Comparison of ENCODE assay signal across 9 mouse cellular contexts in the genomic region with DNA sequence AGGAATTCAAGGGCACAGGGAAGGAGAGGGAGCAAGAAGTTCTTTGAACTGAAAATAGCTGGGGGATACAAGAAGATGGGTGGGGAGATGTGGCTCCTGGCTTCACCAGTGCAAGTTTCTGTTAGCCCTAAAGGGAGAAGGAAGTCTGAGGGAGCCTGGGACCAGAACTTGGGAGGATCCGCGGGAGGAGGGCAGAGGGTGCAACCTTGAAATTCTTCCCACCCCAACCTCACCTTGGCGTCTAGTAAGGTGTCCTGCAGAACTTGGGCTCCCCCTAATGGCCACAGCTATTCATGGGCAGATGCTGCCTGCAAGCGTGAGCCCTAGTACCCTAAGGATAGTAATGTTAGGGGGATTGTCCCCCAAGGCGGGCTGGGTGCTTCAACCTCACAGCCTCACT. TPM values are rescaled to one million over a fixed set of nuclear protein-coding genes. Genes with fewer than 3 reads are reported as not detected.
A peak's percentile ranks its signal among the peaks of the same experiment; 100 is the strongest.
DNase-seq lines count a peak whose midpoint lies in the region; ATAC-seq and TF ChIP-seq lines count a peak whose summit lies in the region.
"Had no signal": no experiment of that assay in that cellular context is flagged by ENCODE, and none has a peak within 500 bp of the region (broad histone marks: within the 10 kb centered on the region; RNA-seq: fewer than 3 reads in every experiment).

No protein-coding gene starts in this region.

- peak overlapping the region; percentile 24; the same call in 1 of the 2 replicates for H3K27ac ChIP-seq in MEL (ENCODE audit: control insufficient read depth, low read depth, low read length)
- H3K27ac ChIP-seq in forebrain, embryonic 14.5 days (ENCODE audit: low read depth, low read length) = no peak overlapping the region
- peak overlapping the region; percentile 97 for H3K27ac ChIP-seq in lung, postnatal 0 days (ENCODE audit: low read length)
- H3K27ac ChIP-seq: macrophage had no signal

- peak in 1 of 2 experiments; percentile 51; a peak in 2 of 4 replicates for TF ChIP-seq POLR2A in MEL (IDR thresholded peaks at IDR 0.05; ENCODE audit: control insufficient read depth in 1 of 2, insufficient read depth in 1 of 2, low read depth in 1 of 2, low read length in 2 of 2, poor library complexity in 1 of 2)

- WGBS in forebrain, embryonic 14.5 days = 3% methylated on average over 5 of the region's 5 CpGs
- WGBS in lung, postnatal 0 days = 2% methylated on average over 5 of the region's 5 CpGs

- peaks cover 2 to 32% of the 10 kb centered on the region in 2 experiments; a peak in 3 of 4 replicates for H3K4me1 ChIP-seq in MEL (ENCODE audit: control insufficient read depth in 1 of 2, insufficient read depth in 2 of 2, low read length in 2 of 2)
- peaks cover 30% of the 10 kb centered on the region for H3K4me1 ChIP-seq in forebrain, embryonic 14.5 days (ENCODE audit: control insufficient read depth, insufficient read depth, low read length)
- H3K4me1 ChIP-seq in lung, postnatal 0 days (ENCODE audit: insufficient read depth, low read depth, low read length) = peaks cover 20% of the 10 kb centered on the region

- TF ChIP-seq CTCF in MEL (IDR thresholded peaks at IDR 0.05 in 2 of 3, conservative IDR thresholded peaks at IDR 0.05 in 1 of 3; ENCODE audit: control insufficient read depth in 1 of 3, insufficient read depth in 1 of 3, low read depth in 2 of 3, low read length in 3 of 3, poor library complexity in 1 of 3, severe bottlenecking in 1 of 3) = peak; percentile 92 to 95 (median 94)
- TF ChIP-seq CTCF in lung, postnatal 0 days (IDR thresholded peaks at IDR 0.05) = peak; percentile 97

- DNase-seq in MEL (ENCODE audit: low read depth, low spot score) = peak; percentile 94
- peak; percentile 83 for DNase-seq in cerebellum, adult 11 months
- DNase-seq in forebrain, embryonic 14.5 days (ENCODE audit: low spot score) = peak; percentile 82
- peak; percentile 57 for DNase-seq in heart, postnatal 25 days (ENCODE audit: low spot score)
- DNase-seq in layer of hippocampus, adult 18-20 months (ENCODE audit: low spot score in 2 of 2) = peak; percentile 72 to 89
- peak; percentile 95 for DNase-seq in lung, postnatal 0 days (ENCODE audit: low spot score)
- DNase-seq in retina, embryonic 14.5 days (ENCODE audit: low spot score) = peak; percentile 90
- peak; percentile 83 for DNase-seq in thymus, postnatal 36 days

- no peaks in the 10 kb centered on the region for H3K9me3 ChIP-seq in MEL (replicated peaks; ENCODE audit: insufficient read depth, low read length)
- no peaks in the 10 kb centered on the region for H3K9me3 ChIP-seq in forebrain, embryonic 14.5 days (replicated peaks; ENCODE audit: control insufficient read depth, low read length)
- no peaks in the 10 kb centered on the region for H3K9me3 ChIP-seq in lung, postnatal 0 days (ENCODE audit: low read length)

- TF ChIP-seq RAD21 in MEL (IDR thresholded peaks at IDR 0.05; ENCODE audit: low read depth, low read length) = peak; percentile 95

- H3K36me3 ChIP-seq in MEL (ENCODE audit: control insufficient read depth in 1 of 2, insufficient read depth in 2 of 2, low read length in 2 of 2) = peaks cover 0 to 2% of the 10 kb centered on the region in 2 experiments; a peak in 1 of 4 replicates
- no peaks in the 10 kb centered on the region for H3K36me3 ChIP-seq in forebrain, embryonic 14.5 days (ENCODE audit: control insufficient read depth, insufficient read depth, low read length)
- H3K36me3 ChIP-seq in lung, postnatal 0 days (ENCODE audit: insufficient read depth, low read length) = no peaks in the 10 kb centered on the region

- no peaks in the 10 kb centered on the region for H3K27me3 ChIP-seq in MEL (ENCODE audit: control insufficient read depth in 1 of 2, insufficient read depth in 2 of 2, low read length in 2 of 2)
- no peaks in the 10 kb centered on the region for H3K27me3 ChIP-seq in forebrain, embryonic 14.5 days (replicated peaks; ENCODE audit: control insufficient read depth, insufficient read depth, low read length)
- no peaks in the 10 kb centered on the region for H3K27me3 ChIP-seq in lung, postnatal 0 days (replicated peaks; ENCODE audit: insufficient read depth, low read length)

- ATAC-seq in forebrain, embryonic 14.5 days = no peak
- ATAC-seq in lung, postnatal 0 days = peak; percentile 23

- intact Hi-C loops in heart, postnatal 25 days (cut with DNase I) = loop anchor here (1.0 to 5.0 kb wide), 5 partner anchors 47 to 246 kb away; partner anchors contain the start of genes C1ra, C1rb, Emg1 and Lpcat3

- peaks cover 14% of the 10 kb centered on the region for H3K79me2 ChIP-seq in MEL (ENCODE audit: control insufficient read depth, insufficient read depth, low read length, poor library complexity)

- peak overlapping the region; percentile 65 for H3K4me2 ChIP-seq in forebrain, embryonic 14.5 days (ENCODE audit: low read length)
- peak overlapping the region; percentile 30 for H3K4me2 ChIP-seq in lung, postnatal 0 days (replicated peaks; ENCODE audit: low read depth, low read length)

- peak overlapping the region; percentile 31 to 40; a peak in 3 of 4 replicates for H3K4me3 ChIP-seq in MEL (ENCODE audit: control insufficient read depth in 1 of 2, insufficient read depth in 1 of 2, low read depth in 2 of 2, low read length in 2 of 2)
- H3K4me3 ChIP-seq in forebrain, embryonic 14.5 days (ENCODE audit: low read depth, low read length) = no peak overlapping the region
- no peak overlapping the region for H3K4me3 ChIP-seq in lung, postnatal 0 days (ENCODE audit: low read depth, low read length)

- no peak for TF ChIP-seq EP300 in MEL (IDR thresholded peaks at IDR 0.05; ENCODE audit: low read depth in 1 of 2, low read length in 2 of 2)
- TF ChIP-seq EP300 in lung, postnatal 0 days (IDR thresholded peaks at IDR 0.05) = no peak

- H3K9ac ChIP-seq in MEL (ENCODE audit: control insufficient read depth, low read depth, low read length, poor library complexity, severe bottlenecking) = peak overlapping the region; percentile 71
- H3K9ac ChIP-seq in forebrain, embryonic 14.5 days (ENCODE audit: low read length) = no peak overlapping the region
- no peak overlapping the region for H3K9ac ChIP-seq in lung, postnatal 0 days (replicated peaks; ENCODE audit: low read depth)

TF ChIP-seq in MEL, 35 proteins besides CTCF, POLR2A, EP300 and RAD21 (continues in another document):
- TF ChIP-seq ZMIZ1 (IDR thresholded peaks at IDR 0.05; ENCODE audit: low read depth, low read length) = no peak
- TF ChIP-seq SIN3A (IDR thresholded peaks at IDR 0.05; ENCODE audit: low read length) = peak; percentile 73; the same call in 1 of the 2 replicates
- peak; percentile 75 for TF ChIP-seq HCFC1 (IDR thresholded peaks at IDR 0.05; ENCODE audit: low read depth, low read length)
- TF ChIP-seq MYB (IDR thresholded peaks at IDR 0.05; ENCODE audit: low read depth, low read length) = no peak
- no peak for TF ChIP-seq MAX (IDR thresholded peaks at IDR 0.05; ENCODE audit: low read length)
- TF ChIP-seq ELF1 (IDR thresholded peaks at IDR 0.05; ENCODE audit: low read depth, low read length) = peak; percentile 16; the same call in 1 of the 2 replicates
- 0 out of 2 replicates have a peak, but pooled peaks have one; percentile 54 for TF ChIP-seq TBP (IDR thresholded peaks at IDR 0.05; ENCODE audit: low read depth, low read length)

RNA-seq across cellular contexts. Expression of gene Atn1, which starts 2.9 kb away (rescaled TPM):
- 1.6 and 1.7 TPM in 2 replicates for total RNA-seq in MEL (2012; rRNA removed)
- 10 to 100 TPM in 1 of 2 experiments, not detected in 1; 43.2 TPM for polyA plus RNA-seq in MEL (2012; ENCODE audit: insufficient read depth in 1 of 2, insufficient read length in 2 of 2, low read depth in 1 of 2, low replicate concordance in 2 of 2, missing spikeins in 1 of 2)
- 12.2 and 16.6 TPM in 2 replicates for polyA plus RNA-seq in forebrain, embryonic 14.5 days (2014; fragmentation: Nextera tagmentation; extraction: Ambion mirVana)
- total RNA-seq in heart, postnatal 25 days (2021) = 10 to 100 TPM; 37.0 to 39.7 TPM
- 100 to 1,000 TPM; 161 to 181 TPM for total RNA-seq in layer of hippocampus, adult 18-20 months (2021)
- 9.6 and 11.2 TPM in 2 replicates for polyA plus RNA-seq in lung, postnatal 0 days (2015; fragmentation: Nextera tagmentation; extraction: Ambion mirVana)

RNA-seq across cellular contexts. Expression of gene Gm45234, which starts 3.4 kb away (rescaled TPM):
- not detected in 2 replicates for total RNA-seq in MEL (2012; rRNA removed)
- polyA plus RNA-seq in MEL (2012; ENCODE audit: insufficient read depth in 1 of 2, insufficient read length in 2 of 2, low read depth in 1 of 2, low replicate concordance in 2 of 2, missing spikeins in 1 of 2) = under 1 TPM in 1 of 2 experiments, not detected in 1; 0.15 TPM
- polyA plus RNA-seq in forebrain, embryonic 14.5 days (2014; fragmentation: Nextera tagmentation; extraction: Ambion mirVana) = not detected in 2 replicates
- total RNA-seq in heart, postnatal 25 days (2021) = 1 to 10 TPM in 1 of 2 experiments, not detected in 1; 3.8 TPM
- not detected for total RNA-seq in layer of hippocampus, adult 18-20 months (2021)
- not detected in 2 replicates for polyA plus RNA-seq in lung, postnatal 0 days (2015; fragmentation: Nextera tagmentation; extraction: Ambion mirVana)
- polyA plus RNA-seq: macrophage had no signal

RNA-seq across cellular contexts. Expression of gene Eno2, which starts 10.2 kb away (rescaled TPM):
- total RNA-seq in MEL (2012; rRNA removed) = 3.2 and 5.5 TPM in 2 replicates
- 10 to 100 TPM in 1 of 2 experiments, not detected in 1; 12.5 TPM for polyA plus RNA-seq in MEL (2012; ENCODE audit: insufficient read depth in 1 of 2, insufficient read length in 2 of 2, low read depth in 1 of 2, low replicate concordance in 2 of 2, missing spikeins in 1 of 2)
- polyA plus RNA-seq in forebrain, embryonic 14.5 days (2014; fragmentation: Nextera tagmentation; extraction: Ambion mirVana) = 34.6 and 49.5 TPM in 2 replicates
- total RNA-seq in heart, postnatal 25 days (2021) = 1 to 10 TPM; 1.9 to 3.3 TPM
- 1,000 to 10,000 TPM; 1,059 TPM for total RNA-seq in layer of hippocampus, adult 18-20 months (2021)
- polyA plus RNA-seq in lung, postnatal 0 days (2015; fragmentation: Nextera tagmentation; extraction: Ambion mirVana) = 1.2 and 1.5 TPM in 2 replicates

RNA-seq across cellular contexts. Expression of gene Grcc10, which starts 18.1 kb away (rescaled TPM):
- 41.9 and 57.4 TPM in 2 replicates for total RNA-seq in MEL (2012; rRNA removed)
- polyA plus RNA-seq in MEL (2012; ENCODE audit: insufficient read depth in 1 of 2, insufficient read length in 2 of 2, low read depth in 1 of 2, low replicate concordance in 2 of 2, missing spikeins in 1 of 2) = 10 to 100 TPM in 1 of 2 experiments, not detected in 1; 62.9 TPM
- polyA plus RNA-seq in forebrain, embryonic 14.5 days (2014; fragmentation: Nextera tagmentation; extraction: Ambion mirVana) = 722 and 848 TPM in 2 replicates
- total RNA-seq in heart, postnatal 25 days (2021) = 100 to 1,000 TPM; 274 to 277 TPM
- 100 to 1,000 TPM; 358 to 368 TPM for total RNA-seq in layer of hippocampus, adult 18-20 months (2021)
- polyA plus RNA-seq in lung, postnatal 0 days (2015; fragmentation: Nextera tagmentation; extraction: Ambion mirVana) = 332 and 367 TPM in 2 replicates

RNA-seq across cellular contexts. Expression of gene Lrrc23, which starts 20.3 kb away (rescaled TPM):
- total RNA-seq in MEL (2012; rRNA removed) = 0.10 TPM in 1 of 2 replicates, not detected in the other
- polyA plus RNA-seq in MEL (2012; ENCODE audit: insufficient read depth in 1 of 2, insufficient read length in 2 of 2, low read depth in 1 of 2, low replicate concordance in 2 of 2, missing spikeins in 1 of 2) = under 1 TPM in 1 of 2 experiments, not detected in 1; 0.11 TPM
- polyA plus RNA-seq in forebrain, embryonic 14.5 days (2014; fragmentation: Nextera tagmentation; extraction: Ambion mirVana) = 3.4 and 3.5 TPM in 2 replicates
- total RNA-seq in heart, postnatal 25 days (2021) = not detected
- 1 to 10 TPM; 2.7 to 4.7 TPM for total RNA-seq in layer of hippocampus, adult 18-20 months (2021)
- 26.7 and 34.0 TPM in 2 replicates for polyA plus RNA-seq in lung, postnatal 0 days (2015; fragmentation: Nextera tagmentation; extraction: Ambion mirVana)
- polyA plus RNA-seq: macrophage had no signal

Comparison
In these comparisons a context has a peak if more than half of its experiments do, and no peak if none do; other contexts are left out.
1. H3K4me3 ChIP-seq: peak in MEL (2 of 2); none in forebrain, embryonic 14.5 days (single experiment) and lung, postnatal 0 days (single experiment).
2. RNA of gene Atn1, which starts 2.9 kb away (total RNA-seq): 161 to 181 TPM in layer of hippocampus, adult 18-20 months and 37.0 to 39.7 TPM in heart, postnatal 25 days; 1.6 to 1.7 TPM in MEL; every median in the first group is over 10 times any median in the second.
3. RNA of gene Eno2, which starts 10.2 kb away (total RNA-seq): 1,059 TPM in layer of hippocampus, adult 18-20 months; 1.9 to 3.3 TPM in heart, postnatal 25 days and 3.2 to 5.5 TPM in MEL; every median in the first group is over 100 times any median in the second.
4. Peak in every context shown above with its lines, with median percentiles within 50 percentile points of each other: DNase-seq.